Mouse (Mus musculus) embryonic stem cell, embryonic (primary cell): Measurements from ENCODE around the gene Cobll1.
"Not testable (repeated sequence)": the region's sequence is repeated elsewhere in the genome, so short reads cannot be mapped to it uniquely, and the experiment has no call there.

Experiments
- CTCF ChIA-PET, 4 experiments: fragments of 300-600 bp in 2 of 4; fragments of 350-600 bp in 2 of 4; sonication (Branson Sonifier 250); formaldehyde crosslinking; loops; one replicate each; lab custom pipeline; 2022; ENCODE audit warnings: inconsistent platforms in 2 of 4; lab: Charles Lee
- POLR2A ChIA-PET, 4 experiments: fragments of 300-600 bp in 2 of 4; fragments of 350-600 bp in 2 of 4; sonication (Branson Sonifier 250); formaldehyde crosslinking; loops; one replicate each; lab custom pipeline; 2022; ENCODE audit warnings: antibody characterized with exemption in 4 of 4, inconsistent platforms in 1 of 4; lab: Charles Lee

Gene Cobll1

DNA sequence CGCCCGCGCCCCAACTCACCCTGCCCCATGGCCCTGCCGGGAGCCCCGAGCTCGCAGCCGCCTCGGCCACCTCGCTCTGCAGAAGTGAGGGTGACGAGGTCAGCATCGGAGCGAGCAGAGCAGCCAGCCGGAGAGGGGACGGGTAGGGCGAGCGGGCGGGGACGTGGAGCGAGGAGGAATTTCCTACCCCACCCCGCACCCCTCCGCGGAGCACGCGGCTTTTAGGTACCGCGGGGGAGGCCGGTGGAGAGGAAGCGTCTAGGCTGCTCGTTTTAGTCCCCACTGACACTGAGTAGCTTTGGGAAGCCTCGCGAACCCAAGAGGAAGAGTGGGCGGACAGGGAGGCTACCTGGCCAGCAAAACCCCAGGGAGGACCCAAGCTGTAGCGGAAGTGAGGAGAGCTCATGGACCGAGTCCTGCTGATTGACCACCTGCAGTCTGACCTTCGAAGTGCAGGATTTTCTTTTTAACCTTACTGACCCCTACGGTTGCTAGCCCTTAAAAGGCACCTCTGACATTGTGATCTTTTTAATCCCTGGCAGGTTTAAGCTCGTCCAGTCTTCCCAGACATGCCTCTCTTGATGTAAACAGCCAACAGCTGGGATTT lies at the start of gene Cobll1:
Cobll1 (minus strand) TSS at position 440 of the 607 bp plus-strand sequence.
- ChIA-PET POLR2A (interaction anchor here in 2 of 4 experiments (0.8 to 1.5 kb wide), 6 partner anchors 10 to 693 kb away, joined by 3 to 4 read pairs (median 3); no protein-coding TSS in a partner anchor), CTCF (interaction anchor here in 1 of 4 experiments (0.6 to 0.9 kb wide), 2 partner anchors 132 to 290 kb away, joined by 4 to 6 read pairs; no protein-coding TSS in a partner anchor)

GRCm38 (mm10) chr2:65288696-65289095 lies 49.5 kb upstream of the Cobll1 start:
- POLR2A ChIA-PET: no interaction called here
- CTCF ChIA-PET: no interaction called here

GRCm38 (mm10) chr2:65285380-65285779 lies 46.2 kb upstream of the Cobll1 start:
- ChIA-PET POLR2A (interaction anchor here in 1 of 4 experiments (0.8 to 1.6 kb wide), 2 partner anchors 9 to 10 kb away, joined by 3 read pairs; no protein-coding TSS in a partner anchor), CTCF (interaction anchor here in 2 of 4 experiments (0.6 to 1.3 kb wide), 2 partner anchors 148 to 431 kb away, joined by 3 read pairs; no protein-coding TSS in a partner anchor)

DNA sequence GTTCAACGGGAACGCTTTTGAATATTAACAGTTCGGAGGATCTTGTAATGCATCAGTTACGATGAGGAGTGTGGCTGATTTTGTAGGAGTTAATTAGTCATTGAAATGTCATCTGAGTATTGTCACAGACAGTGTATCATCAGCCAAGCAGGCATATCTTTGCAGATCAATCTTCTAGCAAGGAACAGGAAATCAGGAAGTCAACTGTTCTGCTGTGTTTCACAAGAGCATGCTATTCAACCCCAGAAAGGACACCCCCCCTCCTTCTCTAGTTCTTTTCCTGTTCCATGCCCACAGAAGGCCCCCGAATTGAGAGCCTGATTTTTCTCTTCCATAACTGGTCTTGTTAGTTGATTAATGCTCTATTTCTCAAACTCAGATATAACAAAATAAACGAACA lies 43.8 kb upstream of the Cobll1 start:
- CTCF ChIA-PET: interaction anchor here in 1 of 4 experiments (0.7 kb wide), 1 partner anchor 45 kb away, joined by 3 read pairs; no protein-coding TSS in a partner anchor
- POLR2A ChIA-PET: interaction anchor here in 1 of 4 experiments (0.7 kb wide), 1 partner anchor 141 kb away, joined by 3 read pairs; no protein-coding TSS in a partner anchor

GRCm38 (mm10) chr2:65279029-65279690 lies 40.0 kb upstream of the Cobll1 start:
- CTCF ChIA-PET: interaction anchor here in 1 of 4 experiments (0.6 kb wide), 1 partner anchor 167 kb away, joined by 3 read pairs; no protein-coding TSS in a partner anchor
- POLR2A ChIA-PET: interaction anchor here in 1 of 4 experiments (0.5 kb wide), 1 partner anchor 61 kb away, joined by 3 read pairs; no protein-coding TSS in a partner anchor

- CTCF ChIA-PET: interaction anchor here in 1 of 4 experiments (0.8 kb wide), 1 partner anchor 118 kb away, joined by 3 read pairs; no protein-coding TSS in a partner anchor
- POLR2A ChIA-PET: interaction anchor here in 1 of 4 experiments (0.9 kb wide), 1 partner anchor 10 kb away, joined by 3 read pairs; no protein-coding TSS in a partner anchor
Measured at GRCm38 (mm10) chr2:65275443-65276061, 36.3 kb upstream of the Cobll1 start.

DNA sequence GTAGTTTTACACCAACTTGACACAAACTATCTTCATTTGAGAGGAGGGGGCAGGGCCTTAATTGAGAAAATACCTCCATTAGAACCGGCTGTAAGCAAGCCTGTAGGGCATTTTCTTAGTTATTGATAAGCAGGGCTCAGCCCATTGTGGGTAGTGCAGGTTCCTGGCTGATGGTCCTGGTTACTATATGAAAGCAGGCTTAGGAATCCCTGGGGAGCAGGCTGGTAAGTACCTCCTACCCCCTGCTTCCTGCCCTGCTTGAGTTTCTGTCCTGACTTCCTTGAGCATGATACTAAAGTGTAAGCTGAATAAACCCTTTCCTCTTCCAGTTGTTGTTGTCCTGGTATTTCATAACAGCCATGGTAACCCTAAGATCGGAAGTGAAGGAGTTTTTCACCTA lies 34.7 kb upstream of the Cobll1 start:
- ChIA-PET CTCF (no interaction called here), POLR2A (no interaction called here)

GRCm38 (mm10) chr2:65268731-65269130 lies 29.5 kb upstream of the Cobll1 start:
- POLR2A ChIA-PET: no interaction called here
- CTCF ChIA-PET: no interaction called here

GRCm38 (mm10) chr2:65267834-65268233 lies 28.6 kb upstream of the Cobll1 start:
- ChIA-PET CTCF (no interaction called here), POLR2A (no interaction called here)

DNA sequence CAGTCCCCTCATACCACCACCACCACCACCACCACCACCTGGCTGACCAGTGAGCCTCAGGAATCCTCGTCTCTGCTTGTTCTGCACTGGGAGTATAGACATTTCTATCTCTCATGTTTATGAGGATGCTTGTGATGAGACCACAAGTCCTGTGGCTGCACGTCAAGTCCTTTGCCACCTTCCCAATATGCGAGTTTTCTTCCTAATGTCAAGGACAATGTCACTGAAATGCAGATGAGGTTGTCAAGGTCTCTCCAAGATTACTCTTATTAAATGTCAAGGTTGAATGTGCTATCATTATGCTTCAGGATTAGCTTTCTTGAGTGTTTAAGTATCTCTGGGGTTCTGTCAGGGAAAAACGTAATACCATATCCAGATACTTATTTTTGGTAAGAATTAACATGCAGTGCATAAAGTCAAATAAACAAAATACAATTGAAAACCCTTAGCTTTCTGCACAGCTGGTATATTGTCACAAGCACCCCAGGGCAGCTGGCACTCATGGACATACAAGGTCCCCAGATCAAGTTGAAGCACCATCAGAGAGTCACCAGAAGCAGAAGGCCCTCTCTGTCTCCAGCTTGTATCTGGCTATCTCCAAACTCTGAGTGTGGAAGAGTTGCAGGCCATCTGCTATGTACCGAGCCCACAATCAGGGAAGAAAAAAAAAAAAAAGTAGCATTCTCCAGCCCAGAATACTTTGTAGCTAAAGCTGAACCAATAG lies 27.5 kb upstream of the Cobll1 start:
- ChIA-PET CTCF (no interaction called here), POLR2A (no interaction called here)

GRCm38 (mm10) chr2:65262251-65262650 lies 23.0 kb upstream of the Cobll1 start:
- ChIA-PET CTCF (interaction anchor here in 1 of 4 experiments (0.7 kb wide), 1 partner anchor 41 kb away, joined by 9 read pairs; no protein-coding TSS in a partner anchor), POLR2A (no interaction called here)

DNA sequence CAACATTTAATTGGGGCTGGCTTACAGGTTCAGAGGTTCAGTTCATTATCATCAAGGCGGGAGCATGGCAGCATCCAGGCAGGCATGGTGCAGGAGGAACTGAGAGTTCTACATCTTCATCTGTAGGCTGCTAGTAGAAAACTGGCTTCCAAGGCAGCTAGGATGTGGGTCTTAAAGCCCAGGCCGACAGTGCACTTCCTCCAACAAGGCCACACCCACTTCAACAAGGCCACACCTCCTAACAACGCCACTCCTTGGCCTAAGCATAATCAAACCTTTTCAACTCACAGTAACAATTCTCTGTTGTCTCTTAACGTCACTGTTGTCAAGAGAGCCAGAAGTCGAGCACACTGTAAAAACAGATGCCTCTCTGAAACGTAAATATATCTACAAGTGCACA lies 21.6 kb upstream of the Cobll1 start:
- POLR2A ChIA-PET, CTCF ChIA-PET: not testable (repeated sequence)

DNA sequence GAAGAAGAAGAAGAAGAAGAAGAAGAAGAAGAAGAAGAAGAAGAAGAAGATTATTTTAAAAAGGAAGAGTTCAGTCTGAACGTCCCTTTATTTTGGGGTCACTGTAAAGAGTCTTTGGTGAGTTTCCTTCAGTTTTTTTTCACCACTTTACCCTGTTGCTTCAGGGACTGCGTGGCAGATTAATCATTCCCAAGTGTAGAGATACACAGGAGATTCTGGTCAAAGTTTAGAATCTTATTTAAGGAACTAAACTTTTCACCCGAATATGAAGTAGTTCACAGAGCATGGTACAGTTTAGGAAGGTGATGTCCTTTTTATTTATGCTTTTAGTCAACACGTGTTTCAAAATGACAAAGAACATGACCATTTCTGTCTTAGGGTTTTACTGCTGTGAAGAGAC lies 21.2 kb upstream of the Cobll1 start:
- ChIA-PET CTCF (no interaction called here), POLR2A (no interaction called here)

GRCm38 (mm10) chr2:65257446-65257845 lies 18.2 kb upstream of the Cobll1 start:
- POLR2A ChIA-PET: no interaction called here
- CTCF ChIA-PET: no interaction called here

DNA sequence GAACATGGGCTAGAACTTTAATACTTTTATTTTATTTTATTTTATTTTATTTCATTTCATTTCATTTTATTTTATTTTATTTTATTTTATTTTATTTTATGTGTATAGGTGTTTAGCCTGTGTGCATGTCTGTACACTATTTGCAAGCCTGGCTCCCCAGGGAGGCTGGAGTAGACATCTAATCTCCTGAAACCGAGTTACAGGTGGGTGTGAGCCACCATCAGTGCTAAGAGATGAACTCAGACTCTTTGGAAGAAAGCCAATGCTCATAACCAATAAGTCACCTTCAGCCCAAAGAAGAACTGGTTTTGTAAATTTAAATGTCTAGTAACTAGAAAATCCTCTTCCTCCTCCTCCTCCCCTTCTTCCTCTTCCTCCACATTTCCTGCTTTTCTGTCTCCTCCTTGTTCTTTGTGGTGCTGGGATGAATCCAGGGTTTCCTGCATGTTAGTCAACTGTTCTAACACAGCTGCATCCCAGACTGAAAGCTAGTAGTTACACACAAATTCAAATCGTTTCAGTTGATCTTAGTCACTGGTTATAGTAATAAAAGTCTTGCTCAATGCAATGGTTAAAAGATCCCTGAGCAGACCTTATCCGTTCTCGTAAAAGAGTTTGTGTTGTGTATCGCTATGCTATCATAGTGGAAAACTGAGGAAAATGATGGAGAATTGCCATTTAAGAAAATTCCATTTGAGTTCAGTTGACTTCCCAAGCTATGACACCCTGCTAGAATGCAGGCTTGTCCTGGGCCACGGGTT lies 17.5 kb upstream of the Cobll1 start:
- ChIA-PET CTCF (no interaction called here), POLR2A (no interaction called here)

DNA sequence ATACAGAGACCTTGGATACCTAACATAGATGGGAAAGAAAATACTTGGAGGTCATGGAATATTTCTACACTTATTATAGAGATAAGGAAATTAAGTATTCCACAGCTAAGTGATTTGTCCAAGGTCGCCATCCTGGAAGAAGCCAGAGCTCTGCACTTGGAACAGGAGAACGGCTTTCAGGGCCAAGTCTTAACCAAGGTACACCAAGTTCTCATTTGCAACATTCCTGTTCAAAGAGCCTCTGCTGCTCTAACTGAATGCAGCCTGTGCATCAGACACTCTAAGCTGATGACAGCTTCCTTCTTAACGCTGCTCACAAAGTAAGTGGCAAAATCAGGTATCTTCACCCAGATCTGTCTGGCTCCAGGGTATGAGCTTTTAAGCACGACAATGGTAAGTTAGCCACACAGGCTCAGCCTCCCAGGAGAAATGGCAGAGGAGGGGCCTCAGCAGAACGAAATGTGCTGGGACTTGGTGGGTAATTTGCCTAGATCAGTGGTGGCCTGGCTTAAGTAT lies 11.4 kb upstream of the Cobll1 start:
- POLR2A ChIA-PET: interaction anchor here in 1 of 4 experiments (0.5 kb wide), 1 partner anchor 12 kb away, joined by 4 read pairs; no protein-coding TSS in a partner anchor
- CTCF ChIA-PET: no interaction called here

GRCm38 (mm10) chr2:65249575-65249974 lies 10.4 kb upstream of the Cobll1 start:
- ChIA-PET CTCF (no interaction called here), POLR2A (no interaction called here)

- ChIA-PET POLR2A (no interaction called here), CTCF (no interaction called here)
Measured at GRCm38 (mm10) chr2:65240173-65240745, 1.1 kb upstream of the Cobll1 start.
